Mouse (Mus musculus) layer of hippocampus, adult 18-20 months (tissue): Measurements from ENCODE around the gene Dab1. TPM values are rescaled to one million over a fixed set of nuclear protein-coding genes. Genes with fewer than 3 reads are reported as not detected.

ENCODE experiments used
- DNase-seq, 2 experiments: peaks; one replicate each; pipeline ENCODE4 v3.0.0; 2022; ENCODE audit warnings: low spot score in 2 of 2
- total RNA-seq, 2 experiments: library from RNA; stranded (reverse); gene quantifications; 2 replicates each; pipeline ENCODE4 v1.2.3; 2021

Dab1 gene
- total RNA-seq, 2 experiments from 2014 or later = 146 to 158 TPM

- peak; percentile 57 to 86 for DNase-seq
These were observed 1024.6 kb downstream of the Dab1 start for GRCm38 (mm10) chr4:104643534-104644356.

DNA sequence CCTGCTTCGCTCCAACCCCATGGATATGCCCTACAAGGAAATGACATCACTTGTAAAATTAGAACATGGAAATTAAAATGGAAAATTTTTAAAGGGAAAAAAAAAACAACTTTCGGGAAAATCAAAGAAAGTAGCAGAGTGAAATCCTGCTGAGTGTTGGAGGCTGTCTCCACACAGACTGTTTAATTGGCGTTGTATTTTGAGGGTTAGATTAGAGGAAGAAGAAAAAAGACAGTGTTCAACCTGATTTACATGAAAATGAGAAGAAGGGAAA is 1025.1 kb downstream of the Dab1 start:
- no peak for DNase-seq

- no peak for DNase-seq
These were observed 1025.7 kb downstream of the Dab1 start for GRCm38 (mm10) chr4:104644862-104645261.

GRCm38 (mm10) chr4:104651761-104652160 is 1032.6 kb downstream of the Dab1 start:
- no peak for DNase-seq

DNA sequence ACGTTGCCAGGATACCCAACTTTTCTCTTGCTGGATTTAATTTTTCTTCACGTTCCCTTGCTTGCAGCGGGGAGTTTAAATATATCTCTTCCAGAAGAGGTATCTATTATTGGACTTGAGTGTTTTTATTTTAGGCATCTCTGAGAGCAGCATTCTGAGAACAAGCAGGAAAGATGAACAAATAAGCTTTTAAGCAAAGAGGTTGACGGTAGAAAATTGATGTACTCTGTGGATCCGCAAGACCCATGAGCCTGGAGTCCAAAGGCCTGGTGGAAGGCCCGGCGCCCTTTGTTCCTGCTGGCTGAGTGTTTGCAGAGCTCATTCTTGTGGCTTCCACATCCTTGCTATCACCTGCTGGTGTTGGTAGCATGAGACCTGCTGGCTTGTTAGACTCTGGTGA is 1037.6 kb downstream of the Dab1 start:
- no peak for DNase-seq

GRCm38 (mm10) chr4:104662841-104663614 is 1043.9 kb downstream of the Dab1 start:
- peak in 1 of 2 experiments; percentile 41 for DNase-seq

DNA sequence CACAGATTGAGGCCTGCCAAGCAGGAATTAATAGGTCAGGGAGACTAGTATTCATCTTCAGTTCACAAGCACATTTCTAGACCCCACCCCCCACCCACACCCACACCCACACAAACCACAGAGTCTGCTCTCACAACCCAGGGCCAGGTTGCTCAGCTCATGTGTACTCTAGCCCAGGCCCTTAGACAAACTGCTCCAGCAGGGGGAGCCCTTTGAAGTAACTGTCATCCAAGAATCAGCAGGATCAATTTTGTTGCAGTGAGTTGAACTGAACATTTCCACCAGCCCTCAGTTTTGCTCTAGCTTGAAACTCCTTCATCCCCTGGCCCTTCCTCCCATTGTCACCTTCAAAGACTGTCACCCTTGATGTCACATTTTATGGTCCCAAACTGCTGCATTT is 1046.4 kb downstream of the Dab1 start:
- DNase-seq = peak; percentile 53 to 80

DNA sequence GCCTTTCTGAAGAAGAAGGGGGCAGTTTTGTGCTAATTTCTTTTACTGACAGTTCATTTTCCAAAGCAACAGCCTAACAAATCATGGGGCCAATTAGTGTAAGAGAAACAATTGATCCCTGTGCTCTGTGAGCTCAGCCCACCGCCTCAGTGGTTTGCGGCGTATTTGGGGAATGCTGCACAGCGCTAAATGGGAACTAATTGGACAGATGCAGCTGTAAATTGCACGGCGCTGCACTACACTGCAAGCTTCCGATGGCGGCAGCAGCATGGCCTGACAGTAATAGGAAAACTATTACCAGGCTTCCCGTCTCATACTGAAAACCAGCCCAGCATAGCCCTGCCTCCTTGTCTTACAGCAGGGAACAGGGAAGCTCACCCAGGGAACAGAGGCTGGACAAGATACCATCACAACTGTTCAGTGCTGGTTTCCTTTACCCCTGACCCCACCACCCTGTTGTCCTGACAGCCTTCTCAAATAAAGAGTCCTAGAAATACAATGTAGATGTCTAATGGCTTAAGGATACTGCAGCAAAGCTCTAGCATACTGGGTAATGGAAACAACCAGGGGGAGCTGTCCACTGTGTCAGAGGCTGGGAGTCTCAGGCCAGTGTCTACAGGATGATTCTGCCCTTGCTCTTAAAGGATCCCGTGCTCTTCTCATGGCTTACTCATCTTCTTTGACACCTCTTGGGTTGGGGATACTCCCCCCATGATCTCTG is 1047.8 kb downstream of the Dab1 start:
- DNase-seq = no peak

GRCm38 (mm10) chr4:104668061-104668460 is 1048.9 kb downstream of the Dab1 start:
- DNase-seq = no peak

DNA sequence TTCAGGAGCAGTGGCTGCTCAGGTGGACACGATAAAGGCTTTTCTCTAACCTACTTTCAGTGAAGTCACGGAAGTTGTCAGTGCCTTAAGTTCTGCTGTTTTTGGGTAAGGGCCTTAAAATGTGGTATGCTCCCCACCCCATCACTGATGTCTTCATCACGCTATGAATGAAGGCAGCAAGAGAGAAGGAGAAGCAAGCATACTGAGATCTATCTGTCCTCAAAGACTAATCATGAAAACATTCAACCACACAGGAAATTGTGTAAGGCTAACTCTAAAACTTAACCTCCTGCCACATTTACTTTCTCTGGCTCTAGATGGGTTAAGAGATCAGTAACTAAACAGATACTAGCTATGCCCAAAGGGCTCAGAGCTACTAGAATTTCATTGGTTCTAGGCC is 1050.2 kb downstream of the Dab1 start:
- DNase-seq = no peak

GRCm38 (mm10) chr4:104670741-104671140 is 1051.6 kb downstream of the Dab1 start:
- peak in 1 of 2 experiments; percentile 58 for DNase-seq

DNA sequence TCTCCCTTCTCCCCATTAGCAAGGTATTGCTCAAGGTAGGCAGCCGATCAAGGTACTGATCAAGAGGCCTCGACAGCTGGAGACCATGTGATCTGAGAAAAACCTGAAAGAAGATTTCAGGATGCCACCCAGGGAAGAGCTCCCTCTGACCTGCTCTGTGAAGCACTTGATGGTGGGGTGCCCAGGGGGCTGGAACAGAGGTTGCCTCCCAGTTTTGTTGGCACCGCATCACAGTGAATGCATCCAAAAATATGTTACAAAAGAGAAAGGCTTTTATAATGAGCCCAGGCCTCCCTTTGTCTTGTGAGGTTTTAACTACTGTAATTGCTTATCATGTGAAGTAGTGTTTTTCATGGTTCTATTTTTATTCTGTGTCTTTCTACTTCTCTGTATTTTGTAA is 1054.2 kb downstream of the Dab1 start:
- DNase-seq = no peak

DNA sequence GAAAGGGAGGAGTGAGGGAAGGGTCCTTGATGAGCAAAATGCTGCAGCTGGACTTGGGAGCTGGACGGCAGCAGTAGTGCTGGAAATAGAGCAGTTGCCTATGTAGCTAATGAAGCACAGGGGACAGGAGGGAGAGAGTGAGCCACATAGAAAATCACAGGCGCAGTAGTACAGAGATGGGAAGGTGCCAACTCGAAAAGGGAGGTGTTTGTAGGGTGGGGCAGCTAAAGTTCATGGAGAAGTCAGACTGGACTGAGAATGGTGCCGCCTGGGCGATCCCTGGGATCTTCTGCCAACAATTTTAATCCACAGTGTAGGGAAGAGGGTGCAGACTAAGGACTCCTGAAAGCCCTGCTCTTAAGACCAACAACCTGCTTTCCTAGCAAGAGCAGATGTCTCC is 1055.5 kb downstream of the Dab1 start:
- DNase-seq = no peak

- DNase-seq = peak in 1 of 2 experiments; percentile 71
These were observed 1059.1 kb downstream of the Dab1 start for GRCm38 (mm10) chr4:104678234-104678633.

- no peak for DNase-seq
These were observed 1061.3 kb downstream of the Dab1 start for GRCm38 (mm10) chr4:104680475-104680874.

- no peak for DNase-seq
These were observed 1067.1 kb downstream of the Dab1 start for GRCm38 (mm10) chr4:104686137-104686809.

DNA sequence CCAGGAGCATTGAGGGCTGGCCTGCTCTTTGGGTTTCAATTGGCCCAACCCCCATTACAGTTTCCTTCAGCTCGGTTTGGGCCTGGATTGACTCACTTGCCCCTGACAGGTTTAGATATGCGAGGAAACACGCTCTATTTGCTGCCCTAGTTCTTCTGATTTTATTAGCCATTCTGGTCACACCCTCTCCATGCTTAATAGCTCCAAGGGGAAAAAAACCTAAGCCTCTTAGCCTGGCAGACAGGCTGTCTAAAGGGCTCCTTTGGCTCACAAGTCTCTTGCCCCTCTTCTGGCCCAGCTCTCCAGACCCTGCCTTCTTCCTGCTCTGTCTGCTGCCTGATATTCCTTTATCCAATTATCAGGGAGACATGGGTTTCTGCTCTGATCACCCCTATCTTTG is 1069.9 kb downstream of the Dab1 start:
- DNase-seq = no peak

- peak; percentile 72 to 81 for DNase-seq
These were observed 1071.9 kb downstream of the Dab1 start for GRCm38 (mm10) chr4:104691026-104691425.

DNA sequence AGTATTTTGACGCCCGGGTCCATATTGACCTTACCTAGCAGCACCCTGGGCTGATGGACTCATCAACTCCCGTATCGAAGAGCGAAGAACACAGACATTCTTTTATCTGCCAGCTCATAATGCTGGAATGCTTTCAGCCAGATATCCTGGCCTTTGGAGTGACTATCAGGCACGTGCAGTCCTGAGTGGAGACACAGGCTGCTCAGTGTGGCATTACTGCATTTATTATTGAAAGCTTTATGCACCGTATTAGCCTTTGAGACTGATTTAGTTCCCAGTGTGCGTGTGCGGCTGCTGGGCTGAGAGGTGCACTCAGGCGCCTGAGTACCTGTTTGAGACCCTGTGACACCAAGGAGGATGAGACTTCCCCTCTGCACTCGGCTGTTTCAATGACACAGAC is 1075.0 kb downstream of the Dab1 start:
- no peak for DNase-seq

GRCm38 (mm10) chr4:104696522-104696921 is 1077.4 kb downstream of the Dab1 start:
- no peak for DNase-seq

GRCm38 (mm10) chr4:104697703-104698102 is 1078.5 kb downstream of the Dab1 start:
- peak in 1 of 2 experiments; percentile 57 for DNase-seq
